Mouse (Mus musculus) G1E (cell line): ENCODE data around the gene Gm28230.

Experiments
- CTCF ChIP-seq: IDR thresholded peaks from 2 replicates; pipeline ENCODE4 v1.5.1; 2012; ENCODE audit warnings: low read depth, low read length, inconsistent platforms, mixed read lengths
- POLR2AphosphoS5 ChIP-seq: IDR thresholded peaks from 2 replicates; pipeline ENCODE4 v1.6.1; 2012; ENCODE audit warnings: low read depth, low read length, inconsistent platforms; ENCODE audit not compliant: insufficient replicate concordance

- no peak for TF ChIP-seq CTCF
- no peak for TF ChIP-seq POLR2AphosphoS5
Measured at GRCm38 (mm10) chr2:74713239-74714150, 13.0 kb upstream of the Gm28230 start.
